Mouse (Mus musculus) ES-Bruce4 (cell line): ENCODE measurements around the gene Tmem203. TPM values are rescaled to one million over a fixed set of nuclear protein-coding genes. Genes with fewer than 3 reads are reported as not detected.

Source experiments
- H3K27ac ChIP-seq: 2 replicates; pipeline ENCODE4 v1.5.1; 2012; ENCODE audit warnings: low read length, inconsistent platforms; ENCODE audit not compliant: insufficient read depth
- H3K27me3 ChIP-seq: 2 replicates; pipeline ENCODE4 v1.6.1; 2012; ENCODE audit warnings: mild to moderate bottlenecking, low read length, inconsistent platforms; ENCODE audit not compliant: control insufficient read depth, poor library complexity, insufficient read depth, severe bottlenecking
- H3K36me3 ChIP-seq: 2 replicates; pipeline ENCODE4 v1.6.1; 2012; ENCODE audit warnings: inconsistent platforms, mild to moderate bottlenecking, low read length, moderate library complexity; ENCODE audit not compliant: control insufficient read depth, poor library complexity, insufficient read depth, severe bottlenecking
- H3K4me1 ChIP-seq: one replicate; pipeline ENCODE4 v1.8.1; 2011; ENCODE audit warnings: low read length; ENCODE audit not compliant: control insufficient read depth, insufficient read depth
- H3K4me3 ChIP-seq: 2 replicates; pipeline ENCODE4 v1.5.1; 2011; ENCODE audit warnings: low read depth, mild to moderate bottlenecking, low read length
- H3K9ac ChIP-seq: 2 replicates; pipeline ENCODE4 v1.6.1; 2012; ENCODE audit warnings: low read depth, mild to moderate bottlenecking, inconsistent platforms; ENCODE audit not compliant: poor library complexity, severe bottlenecking
- H3K9me3 ChIP-seq: replicated peaks from 2 replicates; pipeline ENCODE4 v1.6.1; 2012; ENCODE audit warnings: mild to moderate bottlenecking, low read length, inconsistent platforms; ENCODE audit not compliant: control insufficient read depth, poor library complexity, insufficient read depth, severe bottlenecking
- CTCF ChIP-seq: IDR thresholded peaks from one replicate; pipeline ENCODE4 v1.8.1; 2011; ENCODE audit warnings: low read depth, low read length
- EP300 ChIP-seq: IDR thresholded peaks from 2 replicates; pipeline ENCODE4 v1.6.1; 2011; ENCODE audit warnings: low read depth, low read length; ENCODE audit not compliant: insufficient read depth
- POLR2A ChIP-seq: IDR thresholded peaks from one replicate; pipeline ENCODE4 v1.8.1; 2011; ENCODE audit warnings: low read length; ENCODE audit not compliant: insufficient read depth
- polyA plus RNA-seq: library from polyadenylated mRNA; stranded (reverse); fragments of >200 nt; gene quantifications from 2 replicates; pipeline ENCODE4 v1.2.4, GENCODE M21; 2011; ENCODE audit warnings: low read depth; ENCODE audit not compliant: missing spikeins, insufficient read depth, insufficient read length

The Tmem203 gene
- polyA plus RNA-seq, 1 experiment: 7.6 TPM

DNA sequence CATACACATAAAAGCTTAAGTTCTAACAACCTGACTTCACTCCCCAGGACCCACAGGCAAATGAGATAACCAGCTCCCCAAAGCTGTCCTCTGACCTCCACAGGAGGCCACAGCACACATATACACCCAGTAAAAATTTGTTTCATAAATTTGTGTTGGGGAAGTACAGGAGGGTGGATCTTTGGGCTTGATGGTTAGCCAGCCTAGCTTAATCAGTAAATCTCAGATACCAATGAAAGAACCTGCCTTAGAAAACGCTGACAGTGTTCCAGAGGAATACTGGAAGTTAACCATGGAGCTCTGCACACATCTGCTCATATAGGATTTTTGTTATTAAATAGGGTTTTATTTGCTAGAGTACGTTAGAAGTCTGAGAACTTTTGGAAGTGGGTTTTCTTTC is 37.6 kb upstream of the Tmem203 start:
- Histone ChIP-seq H3K9me3 (no peaks in the 10 kb centered on the region), H3K27me3 (no peaks in the 10 kb centered on the region), H3K9ac (no peak overlapping the region), H3K27ac (no peak overlapping the region), H3K4me1 (no peaks in the 10 kb centered on the region), H3K4me3 (no peak overlapping the region), H3K36me3 (peaks cover 6% of the 10 kb centered on the region; the same call in 1 of the 2 replicates)
- TF ChIP-seq POLR2A (no peak), CTCF (no peak), EP300 (no peak)

DNA sequence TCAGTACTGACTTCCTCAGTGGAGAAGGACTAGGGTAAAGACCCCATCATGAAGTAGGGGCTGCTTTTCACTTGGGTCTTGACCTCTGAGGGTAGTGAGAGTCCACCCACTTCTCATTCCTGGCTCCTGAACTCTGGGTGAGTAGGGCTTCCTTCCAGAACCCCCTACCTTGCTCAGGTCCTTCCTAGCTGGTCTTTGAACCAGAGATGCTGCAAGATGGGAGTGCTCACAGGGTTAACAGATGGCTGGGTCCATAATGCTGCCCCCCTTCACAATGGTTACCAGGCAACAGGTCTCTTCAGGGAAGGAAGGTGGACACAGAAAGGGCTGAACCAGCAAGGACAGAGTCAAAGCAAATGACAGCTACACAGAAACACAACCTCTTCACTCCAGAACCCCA is 36.8 kb upstream of the Tmem203 start, which contains the start of gene Fam166a:
Gene Fam166a (plus strand): TSS at position 301 of the 400 bp plus-strand sequence.
- H3K27me3 ChIP-seq: no peaks in the 10 kb centered on the region
- no peak within 1 kb of the TSS for H3K27ac ChIP-seq
- TF ChIP-seq CTCF (no peak), POLR2A (no peak), EP300 (no peak)
- H3K36me3 ChIP-seq: peaks cover 10% of the 10 kb centered on the region
- no peaks in the 10 kb centered on the region for H3K4me1 ChIP-seq
- H3K4me3 ChIP-seq: no peak within 1 kb of the TSS
- H3K9ac ChIP-seq: no peak within 1 kb of the TSS
- no peaks in the 10 kb centered on the region for H3K9me3 ChIP-seq

DNA sequence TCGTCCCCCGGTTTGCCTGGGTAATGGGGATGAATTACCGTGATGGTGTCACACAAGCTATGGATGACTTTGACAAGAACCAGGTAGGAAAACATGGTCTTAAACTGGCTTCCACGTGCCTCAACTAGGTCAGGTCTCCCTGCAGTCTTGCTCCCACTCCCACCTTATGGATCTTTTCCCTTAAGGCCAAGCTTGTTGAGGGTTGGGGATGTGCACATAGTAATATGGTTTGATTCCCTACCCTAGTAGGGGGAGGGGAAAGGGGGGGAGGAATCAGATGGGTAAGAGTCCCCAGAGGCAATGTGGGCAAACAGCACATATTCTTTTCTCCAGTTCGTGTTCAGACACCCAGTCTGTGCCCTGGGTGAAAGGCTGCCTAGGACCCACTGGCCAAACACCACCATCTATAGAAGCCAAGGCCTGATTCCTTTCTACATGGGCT is 33.9 kb upstream of the Tmem203 start:
- H3K9me3 ChIP-seq: no peaks in the 10 kb centered on the region
- no peak overlapping the region for H3K9ac ChIP-seq
- no peaks in the 10 kb centered on the region for H3K4me1 ChIP-seq
- H3K4me3 ChIP-seq: no peak overlapping the region
- H3K27ac ChIP-seq: no peak overlapping the region; the same call in 1 of the 2 replicates
- H3K36me3 ChIP-seq: peaks cover 14% of the 10 kb centered on the region
- TF ChIP-seq POLR2A (no peak), CTCF (no peak), EP300 (no peak)
- H3K27me3 ChIP-seq: no peaks in the 10 kb centered on the region

DNA sequence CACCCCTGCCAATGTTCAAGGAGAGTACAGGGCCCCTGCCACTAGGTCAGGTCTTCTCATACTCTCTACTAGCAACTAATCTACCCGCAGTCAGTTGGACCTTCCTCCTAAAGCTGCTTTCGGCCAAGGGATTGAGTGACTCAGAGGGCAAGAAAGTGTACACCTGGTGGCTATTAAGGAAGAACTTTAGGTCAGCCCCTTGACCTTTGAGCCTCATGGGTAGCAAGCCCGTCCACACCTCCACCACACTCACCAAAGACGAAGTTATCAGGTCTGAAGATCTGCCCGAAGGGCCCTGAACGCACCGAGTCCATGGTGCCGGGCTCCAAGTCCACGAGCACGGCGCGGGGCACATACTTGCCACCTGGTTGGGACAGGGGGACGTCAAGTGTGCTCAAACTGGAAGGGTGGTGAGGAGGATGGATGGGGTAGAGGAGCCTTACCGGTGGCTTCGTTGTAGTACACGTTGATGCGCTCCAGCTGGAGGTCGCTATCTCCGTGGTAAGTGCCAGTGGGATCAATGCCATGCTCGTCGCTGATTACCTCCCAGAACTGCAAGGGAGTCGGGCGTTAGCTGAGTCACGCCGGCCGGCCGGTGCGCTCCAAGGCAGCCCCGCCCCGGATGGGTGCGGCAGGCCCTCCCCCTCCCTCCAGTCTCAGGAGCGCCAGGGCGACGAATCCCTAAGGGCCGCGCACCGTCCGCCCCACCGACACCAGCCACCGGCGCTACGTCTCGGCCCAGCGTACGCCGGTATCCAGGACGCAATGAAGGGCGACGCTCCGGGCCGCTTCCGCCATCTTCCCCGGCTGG is 31.4 kb upstream of the Tmem203 start:
- Histone ChIP-seq H3K36me3 (peaks cover 14% of the 10 kb centered on the region), H3K9ac (peak overlapping the region; percentile 85), H3K27ac (peak overlapping the region; percentile 80), H3K9me3 (no peaks in the 10 kb centered on the region), H3K4me1 (no peaks in the 10 kb centered on the region), H3K27me3 (no peaks in the 10 kb centered on the region), H3K4me3 (peak overlapping the region; percentile 92)
- no peak for TF ChIP-seq POLR2A
- 0 out of 2 replicates have a peak, but pooled peaks have one; percentile 45 for TF ChIP-seq EP300

DNA sequence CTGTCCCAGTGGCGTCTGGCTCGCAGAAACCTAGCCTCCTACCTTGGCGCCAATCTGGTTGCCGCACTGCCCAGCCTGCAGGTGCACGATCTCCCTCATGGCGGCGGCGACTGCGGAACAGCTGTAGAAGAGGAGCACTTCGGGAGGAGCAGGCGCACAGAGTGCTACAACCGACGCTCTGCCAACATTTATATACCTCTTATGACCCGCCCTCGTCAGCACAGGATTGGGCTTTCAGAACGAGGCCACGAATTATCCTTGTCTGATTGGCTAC is 30.8 kb upstream of the Tmem203 start, which contains the start of gene Tubb4b:
Gene Tubb4b (minus strand): TSS at position 211 of the 274 bp plus-strand sequence.
- TF ChIP-seq POLR2A: peak; percentile 98
- no peak for TF ChIP-seq CTCF
- TF ChIP-seq EP300: no peak
- H3K4me1 ChIP-seq: no peaks in the 10 kb centered on the region
- H3K9ac ChIP-seq: peak within 1 kb of the TSS; percentile 85
- H3K36me3 ChIP-seq: peaks cover 14% of the 10 kb centered on the region
- no peaks in the 10 kb centered on the region for H3K27me3 ChIP-seq
- peak within 1 kb of the TSS; percentile 98 for H3K27ac ChIP-seq
- no peaks in the 10 kb centered on the region for H3K9me3 ChIP-seq
- H3K4me3 ChIP-seq: peak within 1 kb of the TSS; percentile 92
